Mouse (Mus musculus) liver, embryonic 16.5 days (tissue): ENCODE results near the gene Zdhhc4. TPM values are rescaled to one million over a fixed set of nuclear protein-coding genes. Genes with fewer than 3 reads are reported as not detected.

ENCODE experiments used
- ATAC-seq: fragments of 200-750 bp; cut with Nextera tagmentation; 2 replicates; pipeline ENCODE4 v1.8.0; 2017; ENCODE audit warnings: low read depth, mild to moderate bottlenecking, moderate number of reproducible peaks, moderate library complexity
- H3K27ac ChIP-seq: fragments of 300-500 bp; sonication (generic); 2 replicates; pipeline ENCODE4 v1.5.1; 2014; ENCODE audit warnings: mild to moderate bottlenecking, low read length
- H3K27me3 ChIP-seq: fragments of 300-500 bp; sonication (generic); 2 replicates; pipeline ENCODE4 v1.6.1; 2014; ENCODE audit warnings: low read depth, low read length, mixed read lengths; ENCODE audit not compliant: control insufficient read depth, insufficient read depth
- H3K36me3 ChIP-seq: fragments of 300-500 bp; sonication (generic); 2 replicates; pipeline ENCODE4 v1.6.1; 2014; ENCODE audit warnings: mild to moderate bottlenecking; ENCODE audit not compliant: control insufficient read depth, insufficient read depth
- H3K4me1 ChIP-seq: fragments of 300-500 bp; sonication (generic); 2 replicates; pipeline ENCODE4 v1.6.1; 2014; ENCODE audit warnings: low read depth, low read length, mixed read lengths; ENCODE audit not compliant: control insufficient read depth
- H3K4me2 ChIP-seq: fragments of 300-500 bp; sonication (generic); 2 replicates; pipeline ENCODE4 v1.6.1; 2014; ENCODE audit warnings: low read depth, low read length, mixed read lengths
- H3K4me3 ChIP-seq: fragments of 300-500 bp; sonication (generic); 2 replicates; pipeline ENCODE4 v1.5.1; 2014; ENCODE audit warnings: low read depth, mild to moderate bottlenecking, low read length
- H3K9ac ChIP-seq: fragments of 300-500 bp; sonication (generic); 2 replicates; pipeline ENCODE4 v1.6.1; 2014; ENCODE audit warnings: low read depth, low read length
- H3K9me3 ChIP-seq: fragments of 300-500 bp; sonication (generic); replicated peaks from 2 replicates; pipeline ENCODE4 v1.6.1; 2016; ENCODE audit warnings: low read length; ENCODE audit not compliant: control insufficient read depth
- WGBS: fragments of 180-500 bp; shearing (Covaris S2); extraction: QIAGEN DNeasy Blood & Tissue Kit; methylation state at CpG from one replicate; pipeline ENCODE4 v1.1.7; 2014; ENCODE audit not compliant: insufficient replicate concordance; 5-methylcytosine and 5-hydroxymethylcytosine counted together
- polyA plus RNA-seq: library from polyadenylated mRNA; unstranded; fragments of >200 nt; fragmentation: Nextera tagmentation; extraction: Ambion mirVana; gene quantifications from 2 replicates; pipeline ENCODE4 v1.2.1, GENCODE M21; 2015

Zdhhc4 gene
- polyA plus RNA-seq, 1 experiment from 2014 or later: 23.9 TPM

DNA sequence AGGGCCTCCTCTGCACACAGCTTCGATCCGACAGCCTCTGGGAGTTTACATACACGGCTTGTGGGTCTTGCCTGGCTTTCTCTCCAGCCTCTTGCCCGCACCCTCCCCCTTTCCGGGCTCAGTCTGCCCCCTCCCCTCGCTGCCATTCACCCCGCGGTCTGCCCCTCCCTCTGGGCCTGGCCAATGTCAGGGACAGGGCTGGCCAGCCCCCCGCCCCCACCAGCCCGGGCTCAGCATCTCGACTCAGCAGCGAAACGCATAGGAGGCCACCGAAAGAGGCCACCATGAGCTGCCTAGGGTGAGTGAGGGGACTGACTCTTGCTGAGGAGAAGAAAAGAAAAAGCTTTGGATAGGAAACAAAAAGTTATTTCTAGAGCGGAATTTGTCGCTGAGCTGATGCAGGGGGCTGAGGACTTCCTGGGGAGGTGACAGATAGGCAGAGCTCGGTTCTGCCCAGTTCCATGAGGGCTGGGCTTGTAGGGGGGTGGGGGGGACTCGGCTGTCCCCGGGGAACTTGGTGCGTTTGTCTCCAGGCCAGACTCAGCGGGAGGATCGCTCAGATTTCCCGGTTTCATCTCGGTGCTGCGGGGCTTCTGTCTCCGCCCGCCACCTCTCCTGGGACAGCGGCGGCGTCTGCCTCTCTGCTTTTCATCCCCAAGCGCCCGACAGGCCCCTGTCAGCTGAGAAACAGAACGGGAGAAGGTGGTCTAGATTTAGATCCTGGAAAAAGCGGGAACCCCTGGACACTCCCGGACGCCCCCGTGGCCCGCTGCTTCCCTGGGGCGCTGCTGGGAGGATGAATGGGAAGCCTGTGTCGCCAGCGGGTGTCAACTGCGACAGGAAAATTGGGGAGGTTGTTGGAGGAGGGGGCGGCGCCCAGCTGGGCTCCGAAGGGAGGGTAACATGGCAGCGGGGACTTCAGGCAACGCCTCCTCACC is 34.9 kb upstream of the Zdhhc4 start:
- Histone ChIP-seq H3K4me1 (no peaks in the 10 kb centered on the region), H3K9me3 (no peaks in the 10 kb centered on the region), H3K4me3 (peak overlapping the region; percentile 32), H3K9ac (no peak overlapping the region), H3K27ac (no peak overlapping the region), H3K27me3 (peaks cover 53% of the 10 kb centered on the region), H3K36me3 (no peaks in the 10 kb centered on the region), H3K4me2 (peak overlapping the region; percentile 47)
- ATAC-seq: no peak
- 2% methylated on average over 47 of the region's 47 CpGs for WGBS

DNA sequence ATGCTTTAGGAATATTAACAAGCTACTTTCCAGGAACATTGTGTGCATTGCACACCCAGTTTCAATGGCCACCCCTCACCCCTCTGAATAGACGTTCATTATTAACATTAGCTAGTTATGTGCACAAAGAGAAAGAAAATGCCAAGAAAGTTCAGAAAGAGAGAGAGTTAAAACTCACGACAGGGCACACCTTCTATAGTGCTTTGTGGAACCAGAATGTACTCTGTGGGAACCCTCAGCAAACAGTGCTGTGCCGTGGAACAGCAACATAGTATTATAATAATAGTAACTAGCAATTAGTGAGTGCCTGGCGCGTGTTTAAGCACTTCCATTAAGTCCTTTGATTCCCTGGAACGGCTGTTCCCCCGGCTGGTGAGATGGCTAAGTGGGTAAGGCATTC is 32.4 kb upstream of the Zdhhc4 start:
- ATAC-seq: no peak
- H3K27me3 ChIP-seq: peaks cover 56% of the 10 kb centered on the region
- no peak overlapping the region for H3K9ac ChIP-seq
- no peaks in the 10 kb centered on the region for H3K36me3 ChIP-seq
- 55% methylated on average over 7 of the region's 7 CpGs for WGBS
- no peak overlapping the region for H3K4me3 ChIP-seq
- H3K4me1 ChIP-seq: no peaks in the 10 kb centered on the region
- no peak overlapping the region for H3K27ac ChIP-seq
- no peak overlapping the region for H3K4me2 ChIP-seq
- H3K9me3 ChIP-seq: no peaks in the 10 kb centered on the region

DNA sequence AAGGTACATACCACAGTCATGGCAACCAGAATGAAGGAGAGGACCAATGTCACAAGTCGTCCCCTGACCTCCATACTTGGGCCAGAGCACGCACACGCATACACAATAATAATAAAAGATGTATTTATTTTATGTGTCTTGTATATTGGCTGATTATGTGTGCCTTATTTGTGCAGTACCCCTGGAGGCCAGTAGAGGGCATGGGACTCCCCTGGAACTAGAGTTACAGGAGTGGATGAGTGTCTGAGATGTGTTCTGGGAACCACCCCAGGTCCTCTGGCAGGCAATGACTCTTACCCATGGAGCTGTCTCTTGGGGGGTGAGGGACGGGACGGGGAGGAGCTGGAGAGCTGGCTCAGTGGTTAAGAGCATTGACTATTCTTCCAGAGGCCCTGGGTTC is 30.9 kb upstream of the Zdhhc4 start:
- Histone ChIP-seq H3K27me3 (peaks cover 56% of the 10 kb centered on the region), H3K9me3 (no peaks in the 10 kb centered on the region), H3K27ac (no peak overlapping the region), H3K4me2 (no peak overlapping the region), H3K4me3 (no peak overlapping the region), H3K36me3 (no peaks in the 10 kb centered on the region), H3K4me1 (no peaks in the 10 kb centered on the region), H3K9ac (no peak overlapping the region)
- 47% methylated on average over 5 of the region's 5 CpGs for WGBS
- no peak for ATAC-seq

DNA sequence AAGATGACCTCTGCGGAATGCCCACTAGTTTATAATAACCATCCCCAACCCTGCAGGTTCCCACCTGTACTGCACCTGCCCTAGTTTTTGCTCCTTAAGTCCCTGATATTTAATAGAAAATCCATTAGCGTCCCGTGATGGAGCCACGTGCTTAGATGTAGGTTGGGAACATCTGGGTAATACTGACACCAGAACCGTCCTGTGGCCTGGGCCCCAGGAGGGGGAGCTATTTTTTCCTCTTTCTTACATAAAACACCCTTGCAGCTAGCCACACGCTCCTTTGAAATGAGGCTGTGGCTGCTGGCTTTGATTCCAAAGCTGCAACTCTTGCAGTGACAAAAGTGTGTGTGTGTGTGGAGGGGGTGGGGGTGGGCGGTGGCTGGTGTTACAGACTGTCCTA is 30.2 kb upstream of the Zdhhc4 start:
- no peak overlapping the region for H3K4me3 ChIP-seq
- H3K4me1 ChIP-seq: no peaks in the 10 kb centered on the region
- H3K4me2 ChIP-seq: no peak overlapping the region
- WGBS: 28% methylated on average over 7 of the region's 7 CpGs
- H3K27me3 ChIP-seq: peaks cover 48% of the 10 kb centered on the region
- H3K9me3 ChIP-seq: no peaks in the 10 kb centered on the region
- H3K9ac ChIP-seq: no peak overlapping the region
- H3K27ac ChIP-seq: no peak overlapping the region
- H3K36me3 ChIP-seq: no peaks in the 10 kb centered on the region
- ATAC-seq: no peak

DNA sequence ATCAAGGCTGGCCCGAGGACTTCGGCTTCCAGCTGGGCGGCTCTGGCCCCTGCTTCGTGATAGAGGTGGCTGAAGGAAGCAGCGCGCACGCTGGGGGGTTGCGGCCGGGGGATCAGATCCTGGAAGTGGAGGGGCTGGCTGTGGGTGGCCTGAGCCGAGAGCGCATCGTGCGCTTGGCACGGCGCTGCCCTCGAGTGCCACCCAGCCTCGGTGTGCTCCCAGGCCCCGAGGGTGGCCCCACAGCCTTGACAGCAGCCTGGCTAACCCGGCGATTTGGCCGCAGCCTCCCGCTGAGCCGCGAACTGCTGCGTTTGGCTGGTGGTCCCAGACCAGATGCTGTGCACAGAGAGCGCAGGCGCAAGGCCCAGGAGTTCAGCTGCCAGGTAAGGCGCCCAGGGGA is 28.5 kb upstream of the Zdhhc4 start:
- Histone ChIP-seq H3K4me1 (no peaks in the 10 kb centered on the region), H3K9me3 (no peaks in the 10 kb centered on the region), H3K4me2 (no peak overlapping the region), H3K9ac (no peak overlapping the region), H3K27me3 (peaks cover 32% of the 10 kb centered on the region), H3K27ac (no peak overlapping the region), H3K36me3 (no peaks in the 10 kb centered on the region), H3K4me3 (no peak overlapping the region)
- ATAC-seq: no peak
- 6% methylated on average over 28 of the region's 28 CpGs for WGBS

DNA sequence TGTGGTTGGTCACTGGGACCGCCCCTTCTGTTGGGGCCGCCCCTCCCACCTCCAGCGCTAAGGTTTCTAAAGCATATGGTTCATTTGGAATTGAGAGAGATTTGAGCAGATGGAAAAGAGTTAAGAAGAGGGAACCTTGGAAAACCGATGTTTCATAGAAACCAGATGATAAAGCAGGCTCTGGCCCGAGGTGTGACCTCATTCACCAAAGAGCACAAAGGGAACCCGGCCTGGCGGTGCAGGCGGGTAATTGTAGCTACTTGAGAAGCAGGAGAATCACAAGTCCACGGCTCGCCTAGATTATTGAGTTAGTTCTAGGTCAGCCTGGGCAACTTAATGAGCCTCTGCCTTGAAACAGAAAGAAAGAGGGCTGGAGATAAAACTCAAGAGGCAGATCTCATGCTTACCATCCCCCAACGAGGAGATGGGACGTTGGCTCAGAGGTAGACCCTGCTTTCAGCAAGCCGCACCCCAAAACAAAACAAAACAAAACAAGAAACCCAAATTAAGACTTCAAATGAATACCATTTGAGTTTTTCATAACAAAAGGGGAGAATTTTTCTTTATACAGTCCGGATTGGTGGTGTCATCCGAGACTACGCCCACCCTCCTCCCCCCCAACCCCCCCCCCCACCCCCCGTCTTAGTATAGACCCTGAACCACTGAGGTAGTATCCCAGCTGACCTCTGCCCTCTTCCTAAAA is 27.8 kb upstream of the Zdhhc4 start, which contains the start of gene Grid2ip:
TSS of gene Grid2ip (plus strand) at position 653 of the 703 bp plus-strand sequence.
- Histone ChIP-seq H3K36me3 (no peaks in the 10 kb centered on the region), H3K4me1 (no peaks in the 10 kb centered on the region), H3K4me3 (no peak within 1 kb of the TSS), H3K4me2 (no peak within 1 kb of the TSS), H3K27ac (no peak within 1 kb of the TSS), H3K27me3 (peaks cover 30% of the 10 kb centered on the region), H3K9me3 (no peaks in the 10 kb centered on the region), H3K9ac (no peak within 1 kb of the TSS)
- WGBS: 20% methylated on average over 17 of the region's 17 CpGs
- ATAC-seq: no peak

DNA sequence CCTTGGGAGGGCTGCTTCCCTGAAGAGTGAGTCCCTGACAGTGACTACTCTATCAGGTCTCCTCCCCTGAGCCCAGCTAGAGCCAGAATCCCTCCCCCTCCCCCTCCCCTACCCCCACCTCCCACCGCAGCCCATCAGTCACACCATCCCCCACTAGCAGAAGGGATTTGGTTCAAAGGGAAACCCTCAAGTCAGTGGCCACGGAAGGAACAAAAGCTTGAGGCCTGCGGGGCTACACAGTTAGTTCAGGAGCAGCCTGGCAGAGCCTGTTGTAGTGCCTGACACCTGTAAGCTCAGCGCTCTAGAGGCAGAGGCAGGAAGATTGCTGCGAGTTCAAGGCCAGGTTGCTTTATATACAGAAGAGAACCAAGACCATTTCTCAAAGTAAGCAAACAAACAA is 27.0 kb upstream of the Zdhhc4 start:
- no peak for ATAC-seq
- Histone ChIP-seq H3K27ac (no peak overlapping the region), H3K27me3 (peaks cover 26% of the 10 kb centered on the region), H3K4me3 (no peak overlapping the region), H3K36me3 (no peaks in the 10 kb centered on the region), H3K9me3 (no peaks in the 10 kb centered on the region), H3K9ac (no peak overlapping the region), H3K4me1 (no peaks in the 10 kb centered on the region), H3K4me2 (no peak overlapping the region)
- 33% methylated on average over 5 of the region's 5 CpGs for WGBS

DNA sequence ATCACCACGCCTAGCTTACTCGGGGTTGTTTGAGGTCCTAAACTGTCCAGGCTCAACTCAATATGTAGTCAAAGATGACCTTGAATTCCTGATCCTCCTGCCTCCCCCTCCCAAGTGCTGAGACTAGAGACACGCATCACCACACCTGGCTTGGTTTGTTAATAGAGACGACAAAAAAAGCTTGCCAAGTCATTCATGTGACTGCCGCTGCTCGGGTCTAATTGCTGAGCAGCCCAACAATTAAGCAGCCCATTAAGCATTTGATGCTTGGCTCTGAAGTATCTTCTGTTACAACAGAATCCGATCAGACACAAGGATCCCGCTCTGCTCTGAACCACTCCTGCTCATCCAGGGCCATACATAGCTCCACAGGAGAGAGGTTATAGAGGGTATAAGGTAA is 17.3 kb upstream of the Zdhhc4 start:
- no peaks in the 10 kb centered on the region for H3K36me3 ChIP-seq
- H3K27me3 ChIP-seq: no peaks in the 10 kb centered on the region
- H3K9me3 ChIP-seq: no peaks in the 10 kb centered on the region
- no peak overlapping the region for H3K4me2 ChIP-seq
- no peak overlapping the region for H3K27ac ChIP-seq
- H3K4me3 ChIP-seq: no peak overlapping the region
- H3K9ac ChIP-seq: no peak overlapping the region
- 68% methylated on average over 8 of the region's 8 CpGs for WGBS
- no peaks in the 10 kb centered on the region for H3K4me1 ChIP-seq
- no peak for ATAC-seq

DNA sequence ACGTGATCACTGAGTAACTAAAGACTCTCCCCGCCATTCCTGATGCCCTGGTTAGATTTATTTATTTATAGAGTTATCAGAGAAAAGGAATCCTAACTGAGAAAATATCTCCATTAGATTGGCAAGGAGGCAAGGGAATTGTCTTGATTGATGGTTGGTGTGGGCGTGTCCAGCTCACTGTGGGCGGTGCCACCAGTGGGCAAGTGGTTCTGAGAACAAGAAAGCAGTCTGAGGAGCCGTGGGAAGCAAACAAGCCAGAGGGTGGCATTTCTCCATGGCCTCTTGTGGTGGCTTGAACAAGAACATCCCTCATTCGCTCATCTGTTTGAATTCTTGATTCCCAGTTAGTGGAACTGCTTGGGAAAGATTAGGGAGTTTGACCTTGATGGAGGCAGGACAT is 10.5 kb upstream of the Zdhhc4 start:
- WGBS: 34% methylated on average over 6 of the region's 6 CpGs
- no peaks in the 10 kb centered on the region for H3K36me3 ChIP-seq
- ATAC-seq: no peak
- no peaks in the 10 kb centered on the region for H3K9me3 ChIP-seq
- H3K27me3 ChIP-seq: peaks cover 2% of the 10 kb centered on the region; the same call in 1 of the 2 replicates
- no peak overlapping the region for H3K4me3 ChIP-seq
- H3K9ac ChIP-seq: no peak overlapping the region
- H3K4me2 ChIP-seq: no peak overlapping the region
- H3K27ac ChIP-seq: no peak overlapping the region
- no peaks in the 10 kb centered on the region for H3K4me1 ChIP-seq
